Mouse (Mus musculus): ENCODE results near the gene Agbl1.

GRCm38 (mm10) chr7:77164921-77165320, 935.2 kb downstream of the Agbl1 start:
- TF ChIP-seq CTCF (IDR thresholded peaks at IDR 0.05; ENCODE audit: control insufficient read depth, insufficient read depth, insufficient read length) (no peak), USF1 (IDR thresholded peaks at IDR 0.05; ENCODE audit: low read depth) (no peak), MAX (IDR thresholded peaks at IDR 0.05) (no peak), CEBPB (IDR thresholded peaks at IDR 0.05; ENCODE audit: low read depth) (no peak), MYOG (IDR thresholded peaks at IDR 0.05; ENCODE audit: control insufficient read depth, extremely low read depth, insufficient read length) (no peak), FOSL1 (IDR thresholded peaks at IDR 0.05; ENCODE audit: insufficient read depth, low read length, poor library complexity, severe bottlenecking) (no peak)

All from C2C12 (cell line).